Mouse (Mus musculus): Measurements from ENCODE around the gene Cep89.

Cep89 gene

GRCm38 (mm10) chr7:35396542-35397168, at the start of gene Cep89, which contains the start of gene Faap24:
Gene Cep89 (plus strand): TSS chr7:35397035.
Gene Faap24 (minus strand): TSS chr7:35396836.
- peak; percentile 98 for DNase-seq (ENCODE audit: low spot score)

- no peak for DNase-seq (ENCODE audit: low spot score)
Observed at GRCm38 (mm10) chr7:35347918-35348700, 48.7 kb upstream of the Cep89 start.

DNA sequence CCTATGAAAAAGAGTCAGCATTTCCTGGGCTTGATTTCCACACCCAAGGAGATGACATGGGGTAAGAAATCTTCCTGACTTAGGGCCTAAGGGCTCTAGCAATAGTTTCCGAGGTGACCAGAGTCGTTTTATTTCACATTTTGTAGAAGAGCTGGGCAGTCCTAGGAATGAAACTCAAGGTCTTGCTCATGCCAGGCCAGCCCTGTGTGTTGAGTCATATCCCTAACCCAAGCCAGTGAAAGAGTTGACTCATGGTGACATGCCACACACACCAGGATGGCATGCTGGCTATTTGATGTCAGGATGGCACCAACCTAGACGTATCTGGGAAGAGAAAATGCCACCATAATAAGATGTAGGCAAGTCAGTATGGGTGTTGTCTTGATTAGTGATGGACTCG, 47.8 kb upstream of the Cep89 start:
- DNase-seq (ENCODE audit: low spot score): no peak

- no peak for DNase-seq (ENCODE audit: low spot score)
Observed at GRCm38 (mm10) chr7:35349886-35350684, 46.8 kb upstream of the Cep89 start.

DNA sequence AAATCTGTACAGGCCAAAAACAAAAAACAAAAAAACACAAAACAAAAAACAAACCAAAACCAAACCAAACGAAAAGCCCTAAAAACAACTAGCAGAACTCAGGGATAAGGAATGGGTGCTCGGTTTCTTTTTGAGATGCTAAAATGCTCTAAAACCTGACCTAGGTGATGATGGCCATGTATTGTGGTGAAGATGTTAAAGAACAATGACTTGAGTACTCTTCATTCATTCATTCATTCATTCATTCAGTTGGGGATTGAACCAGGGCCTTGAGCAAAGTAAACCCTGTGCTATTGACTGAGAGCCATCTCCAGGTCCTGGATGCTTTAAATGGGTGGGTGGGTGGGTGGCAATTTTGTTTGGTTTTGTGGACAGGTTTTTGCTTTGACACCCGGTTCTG, 45.7 kb upstream of the Cep89 start:
- no peak for DNase-seq (ENCODE audit: low spot score)

DNA sequence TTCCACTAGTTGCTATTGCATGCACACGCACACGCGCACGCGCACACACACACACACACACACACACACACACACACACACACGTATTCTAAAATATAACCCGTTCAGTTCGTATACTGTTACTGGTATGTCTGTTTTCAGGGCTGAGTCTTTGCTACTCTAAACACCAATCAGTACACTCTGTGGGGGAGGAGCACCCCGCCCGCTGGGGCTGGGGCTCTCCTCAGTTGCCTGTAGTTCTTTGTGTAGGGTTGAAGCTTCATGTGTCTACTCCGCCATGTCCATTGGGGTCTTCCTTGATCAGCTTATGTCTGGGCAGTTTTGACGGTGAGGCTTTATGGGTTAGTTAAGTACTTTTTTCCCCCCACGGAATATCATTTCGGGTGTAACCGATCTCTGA, 43.5 kb upstream of the Cep89 start:
- DNase-seq (ENCODE audit: low spot score): no peak

DNA sequence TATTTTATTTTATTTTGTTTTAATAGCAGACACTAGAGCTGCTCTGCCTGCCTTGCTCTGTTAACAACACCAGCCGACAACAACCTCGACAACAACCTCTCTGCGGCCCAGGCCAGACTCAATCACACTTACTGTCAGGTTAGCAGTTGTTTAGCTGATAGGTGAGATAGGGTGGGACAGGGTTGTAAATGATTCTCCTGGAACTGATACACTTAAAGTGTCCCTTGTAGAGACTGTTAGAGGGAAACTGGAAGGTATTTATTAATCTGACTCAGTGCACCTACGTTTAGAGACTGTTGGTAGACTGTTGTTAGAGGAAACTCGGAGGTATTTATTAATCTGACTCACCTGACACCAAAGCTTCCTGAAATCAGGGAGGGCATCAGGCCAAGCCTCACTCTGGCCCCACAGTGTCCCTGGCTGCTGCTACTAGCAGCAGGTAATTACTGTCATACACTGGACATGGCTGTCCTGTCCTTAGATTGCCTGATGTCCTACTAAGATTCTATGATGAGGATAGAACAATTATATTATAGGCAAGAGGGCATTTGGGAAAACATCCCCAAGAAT, 41.4 kb upstream of the Cep89 start:
- no peak for DNase-seq (ENCODE audit: low spot score)

DNA sequence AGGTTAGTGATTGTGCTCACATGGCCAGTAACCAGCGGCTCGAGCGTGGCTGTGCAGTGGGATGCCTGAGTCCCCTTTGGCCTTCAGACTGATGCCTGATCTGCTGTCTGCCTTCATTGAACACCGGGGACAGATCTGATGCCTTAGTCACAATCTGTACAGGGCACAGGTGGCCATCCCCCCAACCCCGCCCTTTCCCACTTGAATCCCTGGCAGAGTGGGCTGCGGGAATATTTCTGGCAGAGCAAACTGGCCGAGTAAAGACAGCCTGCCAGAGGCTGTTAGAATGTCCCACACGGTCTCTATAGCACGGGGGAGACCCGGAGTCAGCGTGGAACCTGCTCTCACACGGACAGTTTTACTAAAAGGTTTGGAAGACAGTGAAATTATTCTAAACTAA, 39.2 kb upstream of the Cep89 start:
- no peak for DNase-seq (ENCODE audit: low spot score)

- no peak for DNase-seq (ENCODE audit: low spot score)
Observed at GRCm38 (mm10) chr7:35362253-35362652, 34.6 kb upstream of the Cep89 start.

- no peak for DNase-seq (ENCODE audit: low spot score)
Observed at GRCm38 (mm10) chr7:35362868-35363267, 34.0 kb upstream of the Cep89 start.

DNA sequence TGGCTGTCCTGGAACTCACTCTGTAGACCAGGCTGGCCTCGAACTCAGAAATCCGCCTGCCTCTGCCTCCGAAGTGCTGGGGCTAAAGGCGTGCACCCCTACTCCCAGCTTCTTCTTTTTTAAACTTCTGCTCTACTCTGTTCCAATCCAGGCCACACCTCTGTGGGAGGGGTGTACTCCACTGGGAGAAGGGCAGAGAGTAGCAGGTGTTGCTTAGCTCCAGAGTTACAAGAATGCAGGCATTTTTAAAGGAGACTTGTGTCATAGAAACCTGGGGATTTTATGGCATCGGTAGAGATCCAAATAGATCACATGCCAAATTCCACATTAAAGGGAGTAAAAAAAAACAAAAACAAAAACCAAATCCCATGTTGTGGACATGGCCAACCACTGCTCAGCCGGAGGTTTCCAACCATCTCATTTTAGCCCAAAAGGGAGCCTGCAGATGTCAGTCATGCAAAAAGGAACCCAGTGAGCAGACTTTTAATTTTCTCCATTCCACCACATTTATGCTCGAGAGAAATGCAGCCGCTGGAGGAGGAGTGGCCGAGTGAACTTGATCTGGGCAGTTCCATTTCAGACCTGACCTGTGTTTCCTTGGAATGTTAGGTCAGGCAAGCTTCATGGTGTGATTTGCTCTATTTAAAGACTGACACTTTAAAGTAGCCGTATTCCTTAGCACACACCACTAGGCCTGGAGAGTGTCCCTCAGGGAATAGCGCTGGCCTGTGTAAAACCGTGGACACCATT, 31.5 kb upstream of the Cep89 start:
- no peak for DNase-seq (ENCODE audit: low spot score)

DNA sequence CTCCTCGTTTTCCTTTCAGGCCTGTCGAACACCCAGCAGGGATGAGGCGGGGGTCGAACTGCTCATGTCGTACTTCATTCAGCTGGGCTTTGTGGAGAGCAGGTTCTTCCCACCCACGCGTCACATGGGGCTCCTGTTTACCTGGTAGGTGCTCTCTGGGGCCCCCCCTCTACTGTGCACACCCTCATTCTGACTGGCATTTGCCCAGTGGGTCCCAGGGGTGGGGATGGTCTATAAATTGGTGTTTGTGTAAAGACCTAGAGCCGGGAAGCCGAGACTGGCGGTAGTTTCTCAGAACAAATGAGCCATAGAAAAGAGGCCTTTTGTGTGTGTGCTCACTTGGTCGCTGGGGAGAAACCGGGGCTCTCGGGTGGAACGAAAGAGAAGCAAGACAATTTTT, 25.7 kb upstream of the Cep89 start:
- no peak for DNase-seq (ENCODE audit: low spot score)

DNA sequence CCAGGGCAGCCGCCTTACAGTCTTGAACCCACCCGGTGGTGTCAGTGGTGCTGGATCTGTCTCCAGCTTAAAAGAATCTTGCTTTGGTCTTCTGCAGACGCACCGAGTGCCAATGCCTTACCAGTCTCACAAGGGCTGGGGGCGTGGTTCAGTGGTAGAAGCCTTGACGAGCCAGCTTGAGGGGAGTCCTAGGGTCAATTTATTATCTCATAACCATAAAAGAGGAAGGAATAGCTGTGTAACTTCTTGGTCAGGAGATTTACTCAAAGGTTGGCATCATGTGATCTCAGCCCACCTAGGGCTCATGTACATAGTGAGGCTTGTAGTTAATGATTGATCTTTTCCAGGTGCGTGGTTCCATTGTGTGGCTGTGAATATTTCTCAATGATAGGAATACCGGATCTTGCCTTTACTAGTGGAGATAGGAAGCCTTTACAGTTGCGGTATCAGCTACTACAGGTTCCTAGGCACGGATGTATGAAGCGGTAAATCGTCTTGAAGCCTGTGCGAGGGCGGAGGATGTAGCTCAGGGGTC, 24.3 kb upstream of the Cep89 start:
- no peak for DNase-seq (ENCODE audit: low spot score)

- no peak for DNase-seq (ENCODE audit: low spot score)
Observed at GRCm38 (mm10) chr7:35373146-35373989, 23.5 kb upstream of the Cep89 start.

DNA sequence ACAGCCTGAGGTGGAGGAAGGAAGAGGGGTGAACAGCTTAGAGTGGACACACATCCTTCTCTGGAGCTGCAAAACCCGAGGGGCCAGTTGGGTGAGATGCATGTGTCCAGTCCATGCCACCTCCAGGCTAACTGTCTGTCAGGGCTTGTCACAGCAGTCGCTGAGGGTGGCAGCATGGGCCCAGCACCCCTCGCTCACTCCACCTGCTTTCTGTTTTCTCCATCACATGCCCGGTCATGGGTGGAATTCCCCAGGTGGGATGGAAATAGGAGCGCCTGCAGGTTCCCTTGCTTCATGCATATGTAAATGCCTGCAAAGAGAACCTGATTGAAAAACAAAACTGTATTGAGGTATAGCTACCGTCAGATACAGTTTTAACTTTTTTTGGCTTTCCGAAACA, 22.6 kb upstream of the Cep89 start:
- no peak for DNase-seq (ENCODE audit: low spot score)

GRCm38 (mm10) chr7:35376623-35377022, 20.2 kb upstream of the Cep89 start:
- no peak for DNase-seq (ENCODE audit: low spot score)

DNA sequence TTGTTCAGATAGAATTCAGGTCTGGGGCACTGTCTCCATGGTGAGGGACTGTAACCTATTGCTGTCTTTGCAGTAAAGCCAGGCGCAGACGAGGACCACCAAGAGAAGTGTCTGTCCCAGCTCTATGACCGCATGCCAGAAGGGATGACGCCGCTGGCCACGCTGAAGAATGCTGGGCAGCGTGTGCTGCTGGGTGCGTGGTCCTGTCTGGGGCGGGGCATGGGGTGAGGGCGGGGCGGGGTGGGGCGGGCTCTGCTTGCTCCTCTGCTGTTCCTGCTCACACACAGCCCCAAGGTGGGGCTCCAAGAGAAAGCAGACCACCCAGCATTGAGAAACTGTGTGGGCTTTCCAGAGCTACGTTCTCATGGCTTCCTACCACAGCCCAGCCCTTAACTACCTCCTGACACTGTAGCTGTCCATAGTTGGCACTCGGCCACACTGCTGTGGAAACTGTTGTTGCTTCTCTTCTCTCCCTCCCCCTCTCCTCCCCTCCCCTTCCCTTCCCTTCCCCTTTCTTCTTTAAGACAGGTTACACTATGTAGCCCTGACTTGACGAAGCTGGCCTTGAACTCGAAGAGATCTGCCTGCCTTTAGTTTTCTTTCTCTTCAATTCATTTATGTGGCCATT, 17.2 kb upstream of the Cep89 start:
- no peak for DNase-seq (ENCODE audit: low spot score)

- DNase-seq (ENCODE audit: low spot score): no peak
Observed at GRCm38 (mm10) chr7:35380351-35380750, 16.5 kb upstream of the Cep89 start.

GRCm38 (mm10) chr7:35381861-35382260, 15.0 kb upstream of the Cep89 start:
- DNase-seq (ENCODE audit: low spot score): no peak

GRCm38 (mm10) chr7:35382706-35383353, 14.0 kb upstream of the Cep89 start:
- no peak for DNase-seq (ENCODE audit: low spot score)

Data from MN1 (cell line).